Mouse (Mus musculus): ENCODE results near the gene Gm20441.

- TF ChIP-seq POLR2A (IDR thresholded peaks at IDR 0.05; ENCODE audit: insufficient read depth, low read depth, low read length), result no peak
- no peak for TF ChIP-seq CTCF (IDR thresholded peaks at IDR 0.05; ENCODE audit: insufficient read depth, low read depth, low read length)
These were observed 49.5 kb upstream of the Gm20441 start for GRCm38 (mm10) chr10:75830275-75830670.

Data from olfactory bulb, adult 2 months (tissue).